Mouse (Mus musculus) spleen, adult 2 months (tissue): ENCODE data around the gene Nod1. TPM values are rescaled to one million over a fixed set of nuclear protein-coding genes. Genes with fewer than 3 reads are reported as not detected.
A peak's percentile ranks its signal among the peaks of the same experiment; 100 is the strongest.

Experiments used
- DNase-seq, 2 experiments: peaks; one replicate each; pipeline versions ENCODE4 v3.0.0 to v3.0.0-alpha.2; 2012 to 2021; ENCODE audit warnings: low spot score in 2 of 2, low read depth in 1 of 2
- H3K27ac ChIP-seq: fragments of 200-500 bp; 2 replicates; pipeline ENCODE4 v1.5.1; 2012; ENCODE audit warnings: low read length, inconsistent platforms; ENCODE audit not compliant: insufficient read depth
- H3K27me3 ChIP-seq: fragments of 200-500 bp; 2 replicates; pipeline ENCODE4 v1.6.1; 2012; ENCODE audit warnings: mild to moderate bottlenecking, moderate library complexity, low read length, inconsistent platforms; ENCODE audit not compliant: control insufficient read depth, insufficient read depth
- H3K36me3 ChIP-seq: fragments of 200-500 bp; 2 replicates; pipeline ENCODE4 v1.6.1; 2012; ENCODE audit warnings: mild to moderate bottlenecking, low read length, inconsistent platforms; ENCODE audit not compliant: control insufficient read depth, insufficient read depth
- H3K4me1 ChIP-seq: fragments of 200-500 bp; 2 replicates; pipeline ENCODE4 v1.6.1; 2011; ENCODE audit warnings: inconsistent platforms; ENCODE audit not compliant: control insufficient read depth, insufficient read depth, insufficient read length
- H3K4me3 ChIP-seq: fragments of 200-500 bp; 2 replicates; pipeline ENCODE4 v1.5.1; 2011; ENCODE audit warnings: mild to moderate bottlenecking, inconsistent platforms; ENCODE audit not compliant: insufficient read depth, insufficient read length; ENCODE audit errors: extremely low read depth
- CTCF ChIP-seq: fragments of 200-500 bp; IDR thresholded peaks from 2 replicates; pipeline ENCODE4 v1.5.1; 2011; ENCODE audit warnings: mild to moderate bottlenecking, inconsistent platforms; ENCODE audit not compliant: insufficient read depth, insufficient read length, insufficient replicate concordance; ENCODE audit errors: extremely low read depth
- POLR2A ChIP-seq: fragments of 200-500 bp; IDR thresholded peaks from 2 replicates; pipeline ENCODE4 v1.6.1; 2011; ENCODE audit warnings: low read depth, low read length, inconsistent platforms
- WGBS: fragments of 180-500 bp; shearing (Covaris S2); methylation state at CpG from one replicate; pipeline ENCODE4 v1.1.7; 2018; 5-methylcytosine and 5-hydroxymethylcytosine counted together
- polyA plus RNA-seq: library from polyadenylated mRNA; depleted of rRNA; stranded (reverse); fragments of >200 nt; gene quantifications from 2 replicates; pipeline ENCODE4 v1.2.3, GENCODE M21; 2012

Nod1 gene
- polyA plus RNA-seq, 1 experiment = 41.7 TPM

- WGBS = 91% methylated on average over 4 of the region's 4 CpGs
- no peaks in the 10 kb centered on the region for H3K27me3 ChIP-seq
- H3K4me3 ChIP-seq = no peak overlapping the region
- no peak overlapping the region for H3K27ac ChIP-seq
- DNase-seq = no peak
- TF ChIP-seq CTCF (no peak), POLR2A (no peak)
- H3K4me1 ChIP-seq = no peaks in the 10 kb centered on the region; the same call in 1 of the 2 replicates
- peaks cover 18% of the 10 kb centered on the region for H3K36me3 ChIP-seq
These were observed 11.2 kb upstream of the Nod1 start for GRCm38 (mm10) chr6:54983526-54984050.

GRCm38 (mm10) chr6:54979426-54979825 lies 7.0 kb upstream of the Nod1 start:
- no peak overlapping the region for H3K4me3 ChIP-seq
- DNase-seq = no peak
- no peak overlapping the region for H3K27ac ChIP-seq
- peaks cover 4% of the 10 kb centered on the region; the same call in 1 of the 2 replicates for H3K36me3 ChIP-seq
- H3K27me3 ChIP-seq = no peaks in the 10 kb centered on the region
- 92% methylated on average over 6 of the region's 6 CpGs for WGBS
- H3K4me1 ChIP-seq = no peaks in the 10 kb centered on the region; the same call in 1 of the 2 replicates
- TF ChIP-seq POLR2A (no peak), CTCF (no peak)

GRCm38 (mm10) chr6:54975616-54976015 lies 3.2 kb upstream of the Nod1 start:
- 93% methylated on average over 1 of the region's 1 CpGs for WGBS

GRCm38 (mm10) chr6:54974501-54974900 lies 2.1 kb upstream of the Nod1 start:
- Histone ChIP-seq H3K27me3 (no peaks in the 10 kb centered on the region), H3K27ac (no peak overlapping the region), H3K4me1 (no peaks in the 10 kb centered on the region; the same call in 1 of the 2 replicates), H3K36me3 (no peaks in the 10 kb centered on the region), H3K4me3 (no peak overlapping the region)
- 62% methylated on average over 5 of the region's 5 CpGs for WGBS
- TF ChIP-seq CTCF (peak; percentile 29; the same call in 1 of the 2 replicates), POLR2A (no peak)
- DNase-seq = peak in 1 of 2 experiments; percentile 46

More at GRCm38 (mm10) chr6:54975616-54976015, 3.2 kb upstream of the Nod1 start:
- no peaks in the 10 kb centered on the region; the same call in 1 of the 2 replicates for H3K4me1 ChIP-seq
- no peak for DNase-seq
- H3K27me3 ChIP-seq = no peaks in the 10 kb centered on the region
- no peaks in the 10 kb centered on the region for H3K36me3 ChIP-seq
- no peak overlapping the region for H3K27ac ChIP-seq
- TF ChIP-seq POLR2A (no peak), CTCF (no peak)
- no peak overlapping the region for H3K4me3 ChIP-seq

- H3K27me3 ChIP-seq = no peaks in the 10 kb centered on the region
- H3K36me3 ChIP-seq = no peaks in the 10 kb centered on the region
- TF ChIP-seq CTCF = no peak
- no peak for TF ChIP-seq POLR2A
- DNase-seq = peak in 1 of 2 experiments; percentile 33
- peak overlapping the region; percentile 12; the same call in 1 of the 2 replicates for H3K27ac ChIP-seq
- no peaks in the 10 kb centered on the region for H3K4me1 ChIP-seq
- WGBS = 0% methylated on average over 5 of the region's 5 CpGs
- peak overlapping the region; percentile 81 for H3K4me3 ChIP-seq
These were observed 458 bp upstream of the Nod1 start for GRCm38 (mm10) chr6:54972929-54973211.

GRCm38 (mm10) chr6:54971731-54972110 lies 691 bp downstream of the Nod1 start:
- no peaks in the 10 kb centered on the region for H3K27me3 ChIP-seq
- no peaks in the 10 kb centered on the region for H3K4me1 ChIP-seq
- H3K36me3 ChIP-seq = no peaks in the 10 kb centered on the region
- peak overlapping the region; percentile 81 for H3K4me3 ChIP-seq
- 53% methylated on average over 8 of the region's 8 CpGs for WGBS
- DNase-seq = no peak
- H3K27ac ChIP-seq = peak overlapping the region; percentile 68
- TF ChIP-seq CTCF (no peak), POLR2A (no peak)

- Histone ChIP-seq H3K4me3 (peak overlapping the region; percentile 23), H3K27me3 (no peaks in the 10 kb centered on the region), H3K27ac (no peak overlapping the region), H3K4me1 (peaks cover 2% of the 10 kb centered on the region; the same call in 1 of the 2 replicates), H3K36me3 (no peaks in the 10 kb centered on the region)
- 80% methylated on average over 9 of the region's 9 CpGs for WGBS
- TF ChIP-seq POLR2A = no peak
- TF ChIP-seq CTCF = no peak
- DNase-seq = no peak
These were observed 1.9 kb downstream of the Nod1 start for GRCm38 (mm10) chr6:54970506-54970905.
